Mouse (Mus musculus): Measurements from ENCODE around the gene Fbxo7. TPM values are rescaled to one million over a fixed set of nuclear protein-coding genes. Genes with fewer than 3 reads are reported as not detected.

Gene Fbxo7
- polyA plus RNA-seq (2014; fragmentation: Nextera tagmentation; extraction: Ambion mirVana): 34.3 and 37.6 TPM in 2 replicates

- Histone ChIP-seq H3K27me3 (ENCODE audit: control insufficient read depth, insufficient read depth, low read length) (no peaks in the 10 kb centered on the region), H3K9me3 (ENCODE audit: control insufficient read depth, low read depth, low read length) (no peaks in the 10 kb centered on the region), H3K4me3 (ENCODE audit: low read depth, low read length) (peak within 1 kb of the TSS; percentile 87), H3K27ac (ENCODE audit: low read length) (peak within 1 kb of the TSS; percentile 84), H3K4me1 (ENCODE audit: control insufficient read depth, insufficient read depth, low read length) (no peaks in the 10 kb centered on the region), H3K9ac (replicated peaks; ENCODE audit: low read depth, low read length) (peak within 1 kb of the TSS; percentile 84), H3K36me3 (ENCODE audit: control insufficient read depth, insufficient read depth, low read length) (no peaks in the 10 kb centered on the region), H3K4me2 (replicated peaks; ENCODE audit: low read depth, low read length) (peak within 1 kb of the TSS; percentile 66)
- peak; percentile 96 for ATAC-seq (ENCODE audit: insufficient number of reproducible peaks, insufficient read depth, low FRiP score, low read depth)
- WGBS: under 1% methylated on average over 79 of the region's 82 CpGs
These were observed at the start of gene Fbxo7 for GRCm38 (mm10) chr10:86021749-86022473. Gene Fbxo7 (plus strand): TSS chr10:86021972.

GRCm38 (mm10) chr10:85972915-85973314, 48.9 kb upstream of the Fbxo7 start:
- Histone ChIP-seq H3K27me3 (ENCODE audit: control insufficient read depth, insufficient read depth, low read length) (no peaks in the 10 kb centered on the region), H3K4me1 (ENCODE audit: control insufficient read depth, insufficient read depth, low read length) (no peaks in the 10 kb centered on the region), H3K9ac (replicated peaks; ENCODE audit: low read depth, low read length) (no peak overlapping the region), H3K9me3 (ENCODE audit: control insufficient read depth, low read depth, low read length) (peaks cover 6% of the 10 kb centered on the region; the same call in 1 of the 2 replicates), H3K4me3 (ENCODE audit: low read depth, low read length) (no peak overlapping the region), H3K27ac (ENCODE audit: low read length) (no peak overlapping the region), H3K4me2 (replicated peaks; ENCODE audit: low read depth, low read length) (no peak overlapping the region), H3K36me3 (ENCODE audit: control insufficient read depth, insufficient read depth, low read length) (no peaks in the 10 kb centered on the region)
- WGBS: 76% methylated on average over 4 of the region's 4 CpGs
- no peak for ATAC-seq (ENCODE audit: insufficient number of reproducible peaks, insufficient read depth, low FRiP score, low read depth)

- H3K4me3 ChIP-seq (ENCODE audit: low read depth, low read length): no peak overlapping the region
- H3K36me3 ChIP-seq (ENCODE audit: control insufficient read depth, insufficient read depth, low read length): no peaks in the 10 kb centered on the region
- no peak for ATAC-seq (ENCODE audit: insufficient number of reproducible peaks, insufficient read depth, low FRiP score, low read depth)
- no peaks in the 10 kb centered on the region for H3K4me1 ChIP-seq (ENCODE audit: control insufficient read depth, insufficient read depth, low read length)
- H3K27me3 ChIP-seq (ENCODE audit: control insufficient read depth, insufficient read depth, low read length): no peaks in the 10 kb centered on the region
- H3K27ac ChIP-seq (ENCODE audit: low read length): no peak overlapping the region
- H3K9ac ChIP-seq (replicated peaks; ENCODE audit: low read depth, low read length): no peak overlapping the region
- no peaks in the 10 kb centered on the region for H3K9me3 ChIP-seq (ENCODE audit: control insufficient read depth, low read depth, low read length)
- H3K4me2 ChIP-seq (replicated peaks; ENCODE audit: low read depth, low read length): no peak overlapping the region
- 72% methylated on average over 6 of the region's 6 CpGs for WGBS
These were observed 32.2 kb upstream of the Fbxo7 start for GRCm38 (mm10) chr10:85989412-85990115.

DNA sequence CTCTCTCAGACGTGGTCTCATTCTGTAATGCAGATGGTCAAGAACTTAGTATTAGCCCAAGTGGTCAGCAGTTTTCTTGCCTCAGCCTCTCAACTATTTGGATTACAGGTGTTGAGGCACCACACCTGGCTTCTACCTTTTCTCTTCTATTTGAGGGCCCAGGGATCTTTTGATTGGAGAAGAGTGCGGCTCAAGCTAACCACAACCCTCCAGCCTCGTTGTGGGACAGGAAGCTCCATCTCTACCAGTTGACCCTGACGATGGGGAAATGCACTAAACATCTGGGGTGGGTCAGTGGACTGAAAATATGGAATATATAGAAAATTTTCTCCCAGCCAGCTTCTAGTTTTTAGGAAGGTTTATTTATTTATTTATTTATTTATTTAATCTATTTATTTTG, 29.4 kb upstream of the Fbxo7 start:
- H3K4me1 ChIP-seq (ENCODE audit: control insufficient read depth, insufficient read depth, low read length): no peaks in the 10 kb centered on the region
- H3K27me3 ChIP-seq (ENCODE audit: control insufficient read depth, insufficient read depth, low read length): no peaks in the 10 kb centered on the region
- H3K36me3 ChIP-seq (ENCODE audit: control insufficient read depth, insufficient read depth, low read length): no peaks in the 10 kb centered on the region
- no peak overlapping the region for H3K4me2 ChIP-seq (replicated peaks; ENCODE audit: low read depth, low read length)
- H3K9me3 ChIP-seq (ENCODE audit: control insufficient read depth, low read depth, low read length): no peaks in the 10 kb centered on the region
- no peak overlapping the region for H3K27ac ChIP-seq (ENCODE audit: low read length)
- no peak overlapping the region for H3K9ac ChIP-seq (replicated peaks; ENCODE audit: low read depth, low read length)
- 82% methylated on average over 4 of the region's 4 CpGs for WGBS
- ATAC-seq (ENCODE audit: insufficient number of reproducible peaks, insufficient read depth, low FRiP score, low read depth): no peak
- H3K4me3 ChIP-seq (ENCODE audit: low read depth, low read length): no peak overlapping the region

DNA sequence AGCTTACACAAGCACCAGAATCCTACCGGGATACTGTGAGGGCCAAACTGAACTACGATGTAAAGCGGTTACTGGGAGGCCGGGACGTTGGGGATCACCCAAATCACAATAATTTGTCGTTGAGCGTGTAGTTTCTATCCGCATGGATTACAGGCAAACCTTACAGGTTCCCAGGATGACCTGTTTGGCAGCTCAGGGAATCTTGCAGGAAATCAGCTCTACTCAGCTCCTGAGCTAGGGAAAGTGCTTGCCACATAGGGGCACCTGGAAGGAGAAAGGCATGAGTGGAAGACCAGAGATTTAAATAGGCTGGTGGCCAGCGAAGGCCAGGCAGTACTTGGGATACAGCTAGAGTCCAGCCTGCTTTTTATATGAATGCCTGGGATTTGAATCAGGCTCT, 27.9 kb upstream of the Fbxo7 start:
- 84% methylated on average over 9 of the region's 9 CpGs for WGBS
- no peak overlapping the region for H3K27ac ChIP-seq (ENCODE audit: low read length)
- H3K36me3 ChIP-seq (ENCODE audit: control insufficient read depth, insufficient read depth, low read length): no peaks in the 10 kb centered on the region
- ATAC-seq (ENCODE audit: insufficient number of reproducible peaks, insufficient read depth, low FRiP score, low read depth): no peak
- no peaks in the 10 kb centered on the region for H3K27me3 ChIP-seq (ENCODE audit: control insufficient read depth, insufficient read depth, low read length)
- H3K9me3 ChIP-seq (ENCODE audit: control insufficient read depth, low read depth, low read length): no peaks in the 10 kb centered on the region
- no peaks in the 10 kb centered on the region for H3K4me1 ChIP-seq (ENCODE audit: control insufficient read depth, insufficient read depth, low read length)
- no peak overlapping the region for H3K4me3 ChIP-seq (ENCODE audit: low read depth, low read length)
- H3K4me2 ChIP-seq (replicated peaks; ENCODE audit: low read depth, low read length): no peak overlapping the region
- no peak overlapping the region for H3K9ac ChIP-seq (replicated peaks; ENCODE audit: low read depth, low read length)

GRCm38 (mm10) chr10:85994543-85995104, 27.1 kb upstream of the Fbxo7 start:
- Histone ChIP-seq H3K4me3 (ENCODE audit: low read depth, low read length) (no peak overlapping the region), H3K4me2 (replicated peaks; ENCODE audit: low read depth, low read length) (no peak overlapping the region), H3K27me3 (ENCODE audit: control insufficient read depth, insufficient read depth, low read length) (no peaks in the 10 kb centered on the region), H3K4me1 (ENCODE audit: control insufficient read depth, insufficient read depth, low read length) (no peaks in the 10 kb centered on the region), H3K36me3 (ENCODE audit: control insufficient read depth, insufficient read depth, low read length) (no peaks in the 10 kb centered on the region), H3K27ac (ENCODE audit: low read length) (no peak overlapping the region), H3K9ac (replicated peaks; ENCODE audit: low read depth, low read length) (no peak overlapping the region), H3K9me3 (ENCODE audit: control insufficient read depth, low read depth, low read length) (no peaks in the 10 kb centered on the region)
- no peak for ATAC-seq (ENCODE audit: insufficient number of reproducible peaks, insufficient read depth, low FRiP score, low read depth)
- WGBS: 73% methylated on average over 5 of the region's 5 CpGs

DNA sequence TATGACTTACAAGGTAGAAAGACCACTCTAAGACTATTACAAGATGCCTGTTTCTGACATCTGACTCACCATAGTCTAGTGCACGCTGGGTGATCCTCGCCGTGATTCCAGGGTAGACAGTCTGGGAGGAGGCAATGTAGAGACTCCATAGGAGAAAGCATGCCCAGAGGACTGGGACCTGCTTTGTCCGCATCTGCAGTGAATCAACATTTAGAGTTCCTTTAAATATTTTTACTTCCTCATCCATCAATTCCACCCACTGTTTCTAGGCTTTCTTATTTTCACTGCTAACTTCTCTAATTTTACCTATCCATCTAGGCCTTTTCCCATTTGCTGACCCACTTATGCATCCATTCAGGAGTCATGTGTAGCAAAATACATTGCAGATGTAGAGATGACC, 21.3 kb upstream of the Fbxo7 start:
- no peak overlapping the region for H3K9ac ChIP-seq (replicated peaks; ENCODE audit: low read depth, low read length)
- H3K27me3 ChIP-seq (ENCODE audit: control insufficient read depth, insufficient read depth, low read length): no peaks in the 10 kb centered on the region
- H3K9me3 ChIP-seq (ENCODE audit: control insufficient read depth, low read depth, low read length): no peaks in the 10 kb centered on the region
- ATAC-seq (ENCODE audit: insufficient number of reproducible peaks, insufficient read depth, low FRiP score, low read depth): no peak
- no peak overlapping the region for H3K4me3 ChIP-seq (ENCODE audit: low read depth, low read length)
- H3K4me1 ChIP-seq (ENCODE audit: control insufficient read depth, insufficient read depth, low read length): no peaks in the 10 kb centered on the region
- H3K36me3 ChIP-seq (ENCODE audit: control insufficient read depth, insufficient read depth, low read length): no peaks in the 10 kb centered on the region
- no peak overlapping the region for H3K27ac ChIP-seq (ENCODE audit: low read length)
- H3K4me2 ChIP-seq (replicated peaks; ENCODE audit: low read depth, low read length): no peak overlapping the region
- 88% methylated on average over 4 of the region's 4 CpGs for WGBS

DNA sequence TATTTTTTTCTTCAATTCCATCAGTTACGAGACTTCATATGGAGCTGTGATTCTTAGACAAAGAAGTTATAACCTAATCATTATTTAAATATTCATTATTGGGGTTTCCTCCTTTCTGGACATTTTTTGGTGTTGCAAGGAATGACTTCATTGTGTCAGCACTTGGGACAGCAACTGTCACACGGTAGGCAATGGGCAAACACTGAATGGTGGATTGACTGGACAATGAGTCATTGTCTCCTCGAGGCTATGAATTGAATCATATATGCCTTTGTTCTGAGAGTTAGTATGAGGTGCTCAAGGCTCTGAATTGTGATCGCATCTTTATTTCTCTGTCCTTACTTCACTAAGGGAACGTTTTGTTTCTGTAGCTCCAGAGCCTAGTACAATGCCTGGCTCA, 15.3 kb upstream of the Fbxo7 start:
- no peaks in the 10 kb centered on the region for H3K9me3 ChIP-seq (ENCODE audit: control insufficient read depth, low read depth, low read length)
- no peak overlapping the region for H3K4me3 ChIP-seq (ENCODE audit: low read depth, low read length)
- WGBS: 77% methylated on average over 5 of the region's 5 CpGs
- H3K27ac ChIP-seq (ENCODE audit: low read length): no peak overlapping the region
- H3K4me2 ChIP-seq (replicated peaks; ENCODE audit: low read depth, low read length): no peak overlapping the region
- H3K27me3 ChIP-seq (ENCODE audit: control insufficient read depth, insufficient read depth, low read length): no peaks in the 10 kb centered on the region
- no peaks in the 10 kb centered on the region for H3K36me3 ChIP-seq (ENCODE audit: control insufficient read depth, insufficient read depth, low read length)
- no peaks in the 10 kb centered on the region for H3K4me1 ChIP-seq (ENCODE audit: control insufficient read depth, insufficient read depth, low read length)
- no peak overlapping the region for H3K9ac ChIP-seq (replicated peaks; ENCODE audit: low read depth, low read length)
- no peak for ATAC-seq (ENCODE audit: insufficient number of reproducible peaks, insufficient read depth, low FRiP score, low read depth)
